Mouse (Mus musculus): ENCODE measurements around the gene Arhgap32.

Gene Arhgap32

DNA sequence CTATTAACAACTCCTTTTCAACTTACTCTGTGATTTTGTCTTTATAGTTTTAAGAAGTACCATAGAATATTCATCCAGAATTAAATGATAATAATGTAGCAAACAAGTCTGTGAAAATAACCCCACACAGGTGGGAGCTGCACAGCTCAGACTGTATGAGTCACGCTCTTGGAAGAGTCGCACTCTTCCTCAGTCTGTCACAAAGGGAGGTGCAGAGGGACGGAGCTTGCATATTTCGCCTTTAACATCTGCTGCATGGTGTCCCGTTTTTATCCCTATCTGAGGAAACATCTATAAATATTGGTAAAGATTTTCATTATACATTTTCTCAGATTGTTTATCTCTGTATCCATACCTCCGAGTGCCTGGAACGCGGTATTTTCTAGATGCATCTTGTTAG lies 91.2 kb downstream of the Arhgap32 start:
- no peak for DNase-seq

DNA sequence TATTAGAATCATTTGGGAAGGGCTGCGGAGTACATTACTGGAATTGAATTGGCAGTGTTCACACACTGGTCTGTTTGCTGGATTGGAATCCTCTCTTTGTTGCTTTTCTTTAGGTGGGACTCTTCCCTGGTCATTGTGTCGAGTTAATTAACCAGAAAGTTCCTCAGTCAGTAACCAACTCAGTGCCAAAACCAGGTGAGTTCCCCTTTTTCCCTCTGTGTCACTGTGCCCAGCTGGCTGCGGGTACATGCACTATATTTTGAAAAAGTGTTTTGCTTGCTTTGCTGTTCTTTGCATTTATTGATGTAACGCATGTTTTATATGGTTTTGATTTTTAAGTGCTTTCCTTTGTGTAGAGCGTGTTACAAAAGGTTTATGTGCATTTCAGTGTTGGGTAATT lies 92.1 kb downstream of the Arhgap32 start:
- DNase-seq = no peak

DNA sequence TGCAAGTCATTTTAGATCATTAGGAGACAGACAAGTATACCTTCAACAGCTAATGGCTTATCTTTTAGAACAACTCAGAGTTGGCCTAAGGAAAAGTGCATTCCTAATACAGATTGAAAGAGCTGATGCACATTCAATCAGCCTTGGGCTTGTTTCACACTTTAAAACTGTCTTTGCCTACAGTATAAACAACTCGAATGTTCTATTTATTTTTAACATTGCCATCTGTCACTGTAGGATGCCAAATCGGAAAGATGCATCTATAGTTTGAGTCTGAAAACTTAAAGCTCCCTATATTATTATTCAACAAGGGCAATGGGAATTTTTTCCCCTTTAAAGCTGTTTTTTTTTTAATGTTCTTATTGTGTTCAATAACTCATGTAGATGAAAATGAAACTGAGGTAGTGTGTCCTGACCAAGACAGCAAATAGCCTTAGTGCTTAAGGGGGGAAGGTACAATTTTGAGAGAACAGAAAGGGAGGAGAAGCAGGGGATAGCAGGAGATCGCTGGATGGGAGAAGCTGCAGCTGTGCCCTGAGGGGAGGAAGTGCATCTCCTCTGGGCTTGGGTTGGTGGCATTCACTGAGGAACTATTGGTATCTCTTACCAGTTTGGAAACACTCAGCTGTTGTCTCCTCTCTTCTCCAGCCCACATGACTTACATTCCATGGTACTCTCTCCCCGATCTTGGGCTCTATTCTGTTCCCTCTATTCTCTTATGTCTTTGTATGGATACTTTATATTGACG lies 101.1 kb downstream of the Arhgap32 start:
- DNase-seq = no peak

DNA sequence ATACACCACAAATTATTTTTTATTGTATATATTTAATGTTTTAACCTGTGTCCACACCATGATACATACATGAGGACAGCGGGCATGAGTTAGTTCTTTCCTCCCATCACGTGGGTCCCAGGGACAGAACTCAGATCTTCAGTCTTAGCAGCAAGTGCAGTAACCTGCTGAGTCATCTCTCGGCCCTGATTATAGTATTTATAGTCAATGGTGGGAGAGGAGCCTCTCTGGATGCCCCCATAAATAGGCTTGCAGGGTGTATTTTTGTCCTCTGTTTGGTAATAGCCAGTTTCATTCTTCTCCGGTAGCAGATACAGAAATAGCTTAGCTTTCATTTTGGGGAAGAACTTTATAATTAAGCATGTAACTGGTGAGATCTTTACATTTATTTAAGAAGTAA lies 103.5 kb downstream of the Arhgap32 start:
- no peak for DNase-seq

DNA sequence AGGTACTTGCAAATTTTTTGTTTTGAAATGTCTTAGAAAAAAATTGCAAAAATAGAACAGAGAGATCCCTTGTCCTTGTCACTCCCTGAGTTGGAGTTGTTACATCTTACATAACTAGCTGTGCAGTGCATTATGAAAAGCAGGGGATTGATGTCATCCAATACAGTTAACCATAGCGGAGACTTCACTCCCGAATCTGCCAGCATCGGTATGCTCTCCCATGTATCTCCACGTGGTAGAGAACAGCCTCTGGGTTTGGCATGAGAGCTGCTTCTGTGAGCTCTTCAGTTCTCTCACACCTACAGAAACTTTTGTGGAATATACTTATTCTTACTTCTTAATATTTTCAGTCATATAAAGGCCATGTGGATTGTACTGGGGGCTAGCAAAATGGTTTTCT lies 106.2 kb downstream of the Arhgap32 start:
- DNase-seq = no peak

DNA sequence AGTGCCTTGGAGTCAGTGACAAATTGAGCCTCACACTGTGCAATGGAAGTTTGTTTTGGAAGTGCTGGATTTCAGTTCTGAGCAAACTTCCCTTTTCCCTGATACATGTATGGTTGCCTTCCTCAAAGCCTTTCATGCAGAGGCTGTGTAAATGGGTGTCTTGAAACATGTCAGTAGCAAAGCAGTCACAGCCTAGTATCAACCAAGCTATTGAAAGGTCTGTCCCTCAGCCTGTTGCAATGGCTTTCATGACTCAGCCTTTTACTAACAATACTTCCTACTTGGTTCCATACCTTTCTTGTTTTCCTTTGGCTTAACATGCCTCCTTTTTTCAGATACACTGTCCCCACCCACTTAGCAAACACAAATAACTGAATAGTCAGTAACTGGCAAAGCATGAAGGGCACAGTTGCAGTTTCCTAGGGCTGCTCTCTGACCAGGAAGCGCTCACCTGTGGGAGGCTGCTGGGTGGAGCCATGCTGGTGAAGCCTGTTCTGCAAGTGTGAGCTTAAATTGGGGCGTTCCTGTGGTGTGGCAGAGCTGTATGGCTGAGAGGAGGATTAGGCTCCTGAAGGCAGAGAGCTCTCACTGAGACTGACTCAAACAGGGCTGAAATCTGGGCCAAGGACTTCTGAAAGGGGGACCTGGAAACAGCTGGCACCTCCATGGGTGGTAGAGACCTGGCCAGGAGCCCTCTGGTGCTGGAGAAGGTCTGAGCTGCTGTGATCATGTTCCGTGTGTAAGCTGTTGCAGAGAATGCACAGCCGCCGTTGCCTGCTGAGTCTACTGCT lies 108.0 kb downstream of the Arhgap32 start:
- peak; percentile 84 for DNase-seq

DNA sequence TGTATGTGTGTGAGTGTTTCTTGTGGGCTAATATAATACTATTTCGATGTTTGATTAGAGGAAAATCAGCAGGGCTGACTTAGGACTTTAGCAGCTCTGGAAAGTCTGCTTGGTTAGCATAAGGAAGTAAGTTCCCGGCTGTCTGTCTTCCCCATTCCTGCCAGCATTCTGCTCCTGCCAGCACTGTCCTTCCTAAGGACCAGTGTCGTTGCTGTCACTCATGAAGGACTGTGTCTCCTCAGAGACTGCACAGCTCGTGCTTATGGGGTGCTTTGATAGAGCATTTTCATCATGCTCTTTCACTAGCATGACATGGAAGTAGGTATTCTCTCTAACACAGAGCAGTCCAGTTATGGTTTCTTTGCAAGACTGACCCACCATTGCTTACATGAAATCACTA lies 109.0 kb downstream of the Arhgap32 start:
- DNase-seq = no peak

DNA sequence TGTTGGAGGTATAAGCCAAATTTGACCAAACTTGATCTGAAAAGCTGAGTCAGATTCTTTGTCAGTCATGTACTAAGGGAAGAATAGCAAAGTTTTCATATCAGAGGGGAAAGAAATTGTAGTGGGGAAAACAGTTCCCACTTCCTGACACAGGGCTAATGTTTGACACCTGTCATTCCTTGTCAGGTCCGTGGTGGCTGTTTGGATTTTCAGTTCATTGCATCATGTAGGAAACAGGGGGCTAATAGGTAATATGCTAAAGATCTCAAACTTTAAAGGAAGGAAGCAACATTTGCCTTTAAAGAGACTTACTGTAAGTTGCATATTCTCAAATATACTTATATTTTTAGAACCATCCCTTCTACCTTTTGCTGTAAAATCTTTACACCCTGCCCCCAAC lies 109.6 kb downstream of the Arhgap32 start:
- DNase-seq = no peak

DNA sequence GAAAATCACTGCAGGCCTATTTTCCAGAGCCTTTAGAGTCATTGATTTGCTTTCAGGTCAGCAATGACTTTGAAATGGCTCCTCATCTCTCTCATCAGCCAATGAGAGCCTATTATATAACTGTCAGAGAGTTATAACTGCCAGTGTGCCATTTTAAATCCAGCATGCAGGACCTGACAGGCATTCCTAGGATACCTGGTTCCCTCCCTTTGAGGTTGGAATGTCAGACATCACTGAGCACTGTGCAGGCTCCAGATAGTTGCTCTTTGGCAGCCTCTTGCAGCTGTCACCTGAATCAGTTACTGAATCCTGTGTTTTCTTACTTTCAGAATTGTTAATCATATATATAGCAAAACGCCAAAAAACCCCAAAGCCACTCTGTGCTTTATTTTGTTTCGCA lies 111.1 kb downstream of the Arhgap32 start:
- DNase-seq = peak; percentile 34

DNA sequence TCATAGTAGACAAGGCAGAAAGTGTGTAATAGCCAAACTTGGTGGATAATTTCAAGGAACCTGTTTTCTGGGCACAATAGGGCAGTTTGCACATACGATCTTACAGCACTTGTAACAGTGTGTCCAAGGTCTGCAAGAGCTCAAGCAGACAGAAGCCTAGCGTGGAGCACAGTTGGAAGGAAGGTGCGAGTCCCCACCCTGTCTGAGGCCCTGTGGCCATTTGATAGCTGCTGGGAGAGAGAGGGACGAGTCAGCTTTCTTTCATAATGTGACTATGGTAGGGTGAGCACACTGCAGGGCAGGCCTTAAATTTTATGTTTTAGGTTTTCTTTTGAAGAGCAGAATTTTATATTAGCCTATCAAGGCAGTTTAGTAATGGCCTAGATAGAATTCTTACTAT lies 117.7 kb downstream of the Arhgap32 start:
- no peak for DNase-seq

DNA sequence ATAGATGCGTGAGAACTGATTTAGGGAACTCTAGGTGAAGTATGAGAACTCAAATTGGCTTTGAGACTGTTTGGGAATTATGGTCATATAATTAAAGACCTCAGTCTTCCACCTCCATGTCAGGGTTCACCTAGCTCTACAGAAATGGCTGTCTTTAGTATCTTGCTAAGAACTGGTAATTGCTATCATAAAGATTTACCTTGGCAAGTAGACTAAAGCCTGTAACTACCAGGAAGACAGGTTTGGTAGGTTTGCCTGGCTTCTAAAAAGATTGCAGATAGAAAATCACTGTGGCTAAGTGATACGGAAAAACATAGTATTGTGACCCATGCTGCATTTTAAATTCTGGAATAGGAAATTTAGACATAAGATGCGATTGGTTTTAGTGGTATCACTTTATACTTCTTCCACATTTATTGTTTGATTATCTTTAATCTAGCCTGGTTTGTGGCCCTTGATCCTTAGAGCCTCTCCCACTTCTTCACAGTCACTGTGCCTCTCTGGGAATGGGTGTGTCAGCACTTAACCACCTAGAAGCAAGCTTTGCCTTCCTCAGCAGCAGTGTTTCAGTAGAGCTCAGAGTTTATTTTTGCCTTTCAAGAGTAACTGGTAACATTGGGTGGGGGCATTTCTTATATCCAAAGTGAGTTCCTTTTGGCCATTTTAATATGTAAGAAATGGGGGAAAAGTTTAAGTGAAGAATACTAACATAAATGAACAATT lies 119.0 kb downstream of the Arhgap32 start:
- no peak for DNase-seq

DNA sequence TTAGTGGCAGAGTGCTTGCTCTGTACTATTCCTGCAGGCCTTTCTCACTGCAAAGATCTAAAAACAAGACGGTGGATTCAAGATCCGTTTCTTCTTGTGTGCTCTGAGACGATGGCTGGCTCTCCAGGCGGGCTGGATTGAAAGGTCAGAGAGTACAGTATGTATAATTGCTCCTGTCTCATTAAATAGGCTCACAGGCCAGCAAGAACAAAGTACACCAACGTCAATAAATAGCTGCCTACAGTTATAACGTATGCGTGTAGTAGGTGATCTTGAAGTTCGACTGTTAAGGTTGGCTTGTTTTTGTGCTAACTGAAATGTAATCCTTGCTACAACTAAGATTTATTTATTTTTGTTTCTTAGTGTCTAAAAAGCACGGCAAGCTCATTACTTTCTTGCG lies 123.0 kb downstream of the Arhgap32 start:
- no peak for DNase-seq

DNA sequence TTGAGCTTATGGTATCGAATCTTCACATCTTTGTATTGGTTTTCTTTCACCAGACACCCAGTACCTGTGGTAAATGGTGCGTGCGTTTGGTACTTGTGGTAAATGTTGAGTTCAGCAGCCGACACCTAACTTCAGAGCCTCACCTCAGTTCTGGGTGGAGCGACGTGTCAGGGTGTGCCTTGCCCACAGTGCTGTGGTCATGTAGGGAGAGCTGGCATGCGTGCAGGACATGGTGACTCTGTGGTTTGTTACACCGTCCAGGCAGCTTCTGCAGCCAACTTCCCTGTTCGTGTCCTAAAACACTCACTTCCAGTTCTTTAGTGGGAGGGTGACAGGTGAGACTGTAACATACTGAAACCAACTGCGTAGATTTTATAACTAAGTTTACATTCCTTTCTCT lies 123.5 kb downstream of the Arhgap32 start:
- no peak for DNase-seq

DNA sequence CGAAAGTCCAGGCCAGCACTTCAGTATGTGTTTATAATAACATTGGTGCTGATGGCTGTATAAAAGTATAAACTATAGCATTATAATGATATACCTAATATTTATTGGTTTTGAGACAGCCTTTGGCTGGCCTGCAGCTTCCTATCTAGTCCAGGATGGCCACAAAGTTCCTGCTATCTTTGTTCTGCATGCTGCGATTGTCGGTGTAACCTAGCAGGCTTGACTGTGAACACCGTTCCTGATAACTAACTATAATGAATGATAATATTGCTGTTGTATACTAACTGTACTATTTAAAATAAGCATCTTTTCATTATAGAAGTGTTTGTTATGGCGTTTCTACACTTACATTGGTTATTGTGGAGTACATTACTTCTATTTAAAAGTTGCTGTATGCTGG lies 124.5 kb downstream of the Arhgap32 start:
- no peak for DNase-seq

DNA sequence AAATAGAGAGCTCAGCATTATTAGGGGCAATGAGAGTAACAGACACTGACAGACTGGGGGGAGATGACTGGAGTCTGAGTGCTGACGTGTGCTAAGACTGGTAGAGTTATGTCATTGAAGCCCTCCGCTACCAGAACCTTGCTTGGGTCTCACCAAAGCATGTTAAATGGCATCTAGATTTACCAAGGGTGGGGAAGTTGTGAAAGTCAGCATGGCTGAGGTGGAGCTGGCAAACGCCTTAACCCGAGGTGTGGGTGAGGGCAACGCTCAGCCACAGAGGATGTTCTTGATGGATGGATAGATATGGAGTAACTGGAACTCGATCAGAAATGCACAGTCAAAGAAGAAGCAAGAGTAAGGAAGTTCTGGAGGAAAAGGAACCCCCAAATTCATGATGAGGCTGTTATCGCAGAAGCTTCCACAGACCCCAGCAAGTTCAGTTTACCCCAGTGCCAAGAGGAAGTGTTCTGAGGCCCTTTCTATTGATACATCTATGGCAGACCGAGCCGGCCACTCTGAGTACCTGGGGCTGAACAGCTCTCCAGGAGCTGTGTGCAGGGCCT lies 125.8 kb downstream of the Arhgap32 start:
- no peak for DNase-seq

DNA sequence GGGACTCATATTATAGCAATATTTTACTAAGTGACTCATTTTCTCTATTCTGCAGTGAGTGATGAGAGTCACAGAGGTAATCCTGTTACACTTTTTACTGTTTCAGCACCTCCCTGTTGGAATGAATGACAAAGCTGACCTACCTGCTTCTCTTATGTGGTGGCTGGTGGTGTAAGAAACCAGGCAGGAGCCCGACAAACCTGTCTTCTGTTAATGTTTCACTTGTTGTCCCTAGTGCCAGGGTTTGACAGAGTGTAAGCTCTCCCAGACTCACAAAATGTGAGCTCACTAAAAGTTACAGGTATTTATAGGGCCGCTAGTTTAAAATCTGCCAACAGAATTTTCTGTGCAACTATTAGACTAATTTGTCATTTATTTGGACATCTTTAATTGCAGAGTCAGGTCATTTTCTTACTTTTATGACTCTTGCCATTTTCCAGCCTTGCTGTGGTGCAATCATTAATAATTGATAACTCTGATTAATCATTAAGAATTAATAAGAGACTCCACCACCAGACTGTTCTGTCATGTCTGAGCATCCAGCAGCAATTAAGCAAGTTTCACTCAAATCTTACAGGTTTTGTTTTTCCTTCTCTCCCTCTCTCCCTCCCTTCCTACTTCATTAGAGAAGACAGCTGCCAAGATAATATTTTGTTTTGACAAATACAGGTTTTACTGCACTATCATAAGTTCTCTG lies 127.1 kb downstream of the Arhgap32 start:
- peak; percentile 83 for DNase-seq

DNA sequence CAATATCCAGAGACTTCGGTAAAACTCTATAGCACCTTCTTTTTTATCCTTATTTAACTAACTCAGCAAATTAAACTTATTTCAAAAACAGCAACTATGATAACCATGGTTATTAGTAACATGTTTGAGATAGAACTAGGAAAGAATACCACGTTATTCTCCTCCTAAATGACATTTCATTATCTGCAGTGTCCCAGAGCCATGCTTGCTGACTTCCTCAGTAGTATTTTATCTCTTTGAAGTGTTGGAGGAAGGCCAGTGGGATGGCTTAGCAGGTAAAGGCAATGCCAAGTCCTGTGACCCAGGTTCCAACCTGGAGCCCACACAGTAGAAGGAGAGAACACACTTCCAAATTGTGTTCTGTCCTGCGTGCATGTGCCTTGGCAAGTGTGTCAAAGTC lies 129.3 kb downstream of the Arhgap32 start:
- DNase-seq = no peak

DNA sequence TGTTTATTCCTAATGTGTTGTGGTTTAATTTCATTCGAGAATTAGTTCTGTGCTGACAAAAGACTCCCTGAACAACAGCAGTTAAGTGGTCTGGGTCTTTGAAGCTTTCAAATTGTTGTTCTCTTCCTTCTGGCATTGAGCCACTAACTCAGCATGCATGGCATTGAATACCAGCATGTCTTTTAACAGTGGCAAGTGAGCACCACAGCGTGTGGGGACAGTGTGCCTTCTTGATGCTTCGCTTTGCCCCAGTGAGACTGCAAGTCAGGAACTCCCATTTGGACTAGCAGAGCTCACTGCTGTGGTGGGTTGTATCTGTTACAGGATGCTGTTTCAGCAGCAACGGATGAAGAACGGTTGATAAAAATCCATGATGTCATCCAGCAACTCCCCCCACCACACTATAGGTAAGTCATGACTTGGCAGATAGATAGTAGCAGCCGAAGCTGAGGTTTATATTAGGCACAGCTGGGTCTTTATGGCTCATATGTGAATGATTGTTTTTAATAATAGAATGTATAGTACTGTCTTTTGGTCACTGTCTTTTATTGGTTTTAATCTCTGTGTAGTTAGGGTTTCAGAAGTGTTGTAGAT lies 130.3 kb downstream of the Arhgap32 start:
- no peak for DNase-seq

DNA sequence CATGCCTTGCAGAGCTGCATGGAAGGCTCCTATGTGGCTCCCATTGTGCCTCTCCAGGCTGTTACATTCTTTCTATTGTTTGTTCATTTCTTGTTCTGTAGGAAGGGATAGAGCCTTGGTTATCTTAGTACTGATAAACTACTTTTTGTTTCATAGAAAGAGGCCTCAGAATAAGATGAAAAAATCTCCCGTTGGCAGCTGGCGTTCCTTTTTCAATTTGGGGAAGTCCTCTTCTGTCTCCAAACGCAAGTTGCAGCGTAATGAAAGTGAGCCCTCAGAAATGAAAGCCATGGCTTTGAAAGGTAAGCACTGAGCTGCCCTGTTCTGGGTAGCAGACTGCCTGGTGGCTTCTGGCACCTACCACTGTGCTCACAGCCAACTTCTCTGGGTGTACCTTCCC lies 134.6 kb downstream of the Arhgap32 start:
- DNase-seq = no peak

DNA sequence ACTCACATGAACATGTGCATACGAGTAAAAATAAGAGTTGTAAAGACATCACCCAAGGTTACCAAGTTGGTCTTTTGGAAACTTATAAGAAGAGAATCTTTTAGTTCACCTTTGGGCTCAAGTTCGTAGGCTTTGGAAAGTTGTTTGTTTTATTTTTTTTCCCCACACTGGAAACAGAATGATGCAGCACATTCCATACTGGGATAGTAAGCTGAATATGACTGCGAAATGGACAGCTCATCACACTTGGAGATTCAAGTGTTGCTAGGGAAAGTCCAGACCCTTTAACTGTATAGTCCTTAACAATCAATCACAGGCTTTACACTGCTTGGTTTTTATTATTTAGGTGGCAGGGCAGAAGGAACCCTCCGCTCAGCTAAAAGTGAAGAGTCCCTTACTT lies 137.8 kb downstream of the Arhgap32 start:
- DNase-seq = no peak

DNA sequence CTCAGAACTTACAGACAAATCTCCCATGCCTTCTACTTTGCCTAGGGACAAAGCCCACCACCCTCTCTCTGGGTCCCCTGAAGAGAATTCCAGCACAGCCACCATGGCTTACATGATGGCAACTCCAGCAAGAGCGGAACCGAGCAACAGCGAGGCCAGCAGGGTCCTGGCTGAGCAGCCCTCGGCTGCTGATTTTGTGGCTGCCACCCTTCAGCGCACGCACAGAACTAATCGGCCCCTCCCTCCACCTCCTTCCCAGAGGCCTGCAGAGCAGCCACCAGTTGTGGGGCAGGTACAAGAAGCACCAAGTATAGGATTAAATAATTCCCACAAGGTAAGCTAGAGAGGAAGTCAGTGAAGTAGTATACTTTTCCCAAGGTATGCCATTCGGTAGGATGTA lies 141.4 kb downstream of the Arhgap32 start:
- DNase-seq = no peak

DNA sequence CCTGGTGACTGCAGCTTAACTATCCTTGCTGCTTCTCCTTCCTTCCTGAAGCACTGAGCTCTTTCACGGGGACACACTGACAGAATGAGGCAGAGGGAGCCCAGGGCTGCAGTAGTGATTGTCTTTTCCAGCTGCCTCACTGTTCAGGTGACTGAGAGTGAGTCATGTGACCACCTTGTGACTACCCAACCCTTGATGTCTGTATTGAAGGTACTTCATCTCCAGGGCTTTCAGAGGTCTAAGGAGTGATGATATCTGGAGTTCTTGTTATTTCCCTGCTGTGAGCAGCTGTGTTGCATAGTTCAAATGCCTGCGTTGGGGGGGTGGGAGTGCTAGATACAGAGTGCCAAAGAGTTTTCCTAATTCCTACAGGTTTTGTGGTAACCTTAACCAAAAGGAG lies 141.9 kb downstream of the Arhgap32 start:
- DNase-seq = no peak
